Mouse (Mus musculus) hindbrain, embryonic 12.5 days (tissue): ENCODE results near the gene Fbxl8. TPM values are rescaled to one million over a fixed set of nuclear protein-coding genes. Genes with fewer than 3 reads are reported as not detected.

Experiments used
- ATAC-seq: fragments of 200-750 bp; cut with Nextera tagmentation; 2 replicates; pipeline ENCODE4 v1.8.0; 2017; ENCODE audit warnings: moderate TSS enrichment; ENCODE audit not compliant: low FRiP score
- H3K27ac ChIP-seq: fragments of 300-500 bp; sonication (generic); 2 replicates; pipeline ENCODE4 v1.5.1; 2016; ENCODE audit warnings: mild to moderate bottlenecking
- H3K27me3 ChIP-seq: fragments of 300-500 bp; sonication (generic); 2 replicates; pipeline ENCODE4 v1.6.1; 2016; ENCODE audit warnings: mild to moderate bottlenecking
- H3K36me3 ChIP-seq: fragments of 300-500 bp; sonication (generic); 2 replicates; pipeline ENCODE4 v1.6.1; 2016; ENCODE audit warnings: mild to moderate bottlenecking
- H3K4me1 ChIP-seq: fragments of 300-500 bp; sonication (generic); 2 replicates; pipeline ENCODE4 v1.6.1; 2016
- H3K4me2 ChIP-seq: fragments of 300-500 bp; sonication (generic); replicated peaks from 2 replicates; pipeline ENCODE4 v1.6.1; 2016; ENCODE audit warnings: mild to moderate bottlenecking
- H3K4me3 ChIP-seq: fragments of 300-500 bp; sonication (generic); 2 replicates; pipeline ENCODE4 v1.5.1; 2016; ENCODE audit warnings: mild to moderate bottlenecking
- H3K9ac ChIP-seq: fragments of 300-500 bp; sonication (generic); 2 replicates; pipeline ENCODE4 v1.6.1; 2016; ENCODE audit warnings: mild to moderate bottlenecking, moderate library complexity
- H3K9me3 ChIP-seq: fragments of 300-500 bp; sonication (generic); replicated peaks from 2 replicates; pipeline ENCODE4 v1.6.1; 2016; ENCODE audit warnings: mild to moderate bottlenecking
- WGBS: fragments of 180-500 bp; shearing (Covaris S2); methylation state at CpG from one replicate; pipeline ENCODE4 v1.1.7; 2016; 5-methylcytosine and 5-hydroxymethylcytosine counted together
- polyA plus RNA-seq: library from polyadenylated mRNA; unstranded; fragments of >200 nt; fragmentation: Nextera tagmentation; extraction: Ambion mirVana; gene quantifications from 2 replicates; pipeline ENCODE4 v1.2.1, GENCODE M21; 2016

Gene Fbxl8
- polyA plus RNA-seq, 1 experiment from 2014 or later, result 0.97 TPM

DNA sequence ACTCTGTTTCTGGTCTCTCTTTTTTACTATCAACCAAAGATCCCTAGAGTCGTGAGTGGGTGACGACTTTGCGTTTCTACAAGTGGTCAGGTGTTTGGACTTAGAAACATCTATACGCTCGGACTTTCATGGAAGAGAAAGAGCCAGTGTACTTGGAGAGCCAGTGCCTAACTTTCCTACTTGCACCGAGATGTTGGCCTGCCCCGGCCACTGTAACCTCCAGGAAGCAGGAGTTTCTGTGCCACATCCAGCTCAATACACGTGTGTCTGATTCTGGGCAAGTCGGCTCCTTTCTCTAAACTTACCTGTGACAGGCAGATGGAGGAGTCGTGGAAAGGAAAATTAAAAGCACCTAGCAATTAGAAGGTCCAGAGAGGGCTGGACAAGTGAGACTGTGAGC is 11.4 kb downstream of the Fbxl8 start, which contains the start of gene Nol3:
TSS of gene Nol3 (plus strand) at position 301 of the 400 bp plus-strand sequence.
- Histone ChIP-seq H3K4me1 (peaks cover 22% of the 10 kb centered on the region), H3K9ac (peak within 1 kb of the TSS; percentile 57), H3K4me2 (peak within 1 kb of the TSS; percentile 84), H3K4me3 (peak within 1 kb of the TSS; percentile 44), H3K9me3 (no peaks in the 10 kb centered on the region), H3K36me3 (0 out of 2 replicates have a peak, but pooled peaks cover 8% of the 10 kb centered on the region), H3K27me3 (peaks cover 99% of the 10 kb centered on the region), H3K27ac (no peak within 1 kb of the TSS)
- no peak for ATAC-seq
- WGBS, result 7% methylated on average over 10 of the region's 10 CpGs

DNA sequence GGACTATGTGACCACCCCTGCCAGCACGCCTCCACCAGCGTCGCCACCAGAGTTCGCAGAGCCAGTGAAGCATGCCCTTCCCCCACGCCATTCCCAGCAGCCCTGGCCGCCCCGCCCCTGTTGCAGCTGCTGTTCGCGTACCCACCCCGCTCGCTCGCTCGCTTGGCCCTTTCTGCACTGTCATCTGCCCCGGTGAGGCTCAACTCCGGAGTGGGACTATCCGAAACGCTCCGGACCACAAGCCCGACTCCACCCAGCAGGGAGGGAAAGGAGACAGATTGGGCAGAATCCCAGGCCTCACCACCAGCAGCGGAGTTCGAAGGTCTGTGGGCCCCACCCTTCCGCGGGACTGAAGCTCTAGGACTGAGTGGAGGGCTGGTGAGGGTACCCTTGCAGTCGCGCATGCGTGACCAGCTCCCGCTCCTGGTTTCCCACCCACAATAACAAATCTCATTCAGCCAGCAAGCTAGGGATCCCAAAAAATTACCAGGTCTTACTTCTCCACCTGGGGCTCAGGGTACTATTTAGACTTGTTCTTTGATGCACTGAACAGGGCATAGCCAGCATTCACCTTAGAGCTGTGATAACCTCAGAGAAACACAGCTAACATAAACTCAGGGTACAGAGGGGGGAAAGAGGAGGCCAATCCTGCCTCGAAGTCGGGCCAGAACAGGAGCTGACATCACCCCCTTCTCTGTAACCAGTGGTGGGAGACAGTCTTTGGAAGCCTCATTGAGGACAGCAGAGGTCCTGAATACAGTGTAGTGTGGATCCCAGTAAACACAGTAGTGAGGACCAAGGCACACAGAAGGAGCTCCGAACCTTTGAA is 12.1 kb downstream of the Fbxl8 start:
- Histone ChIP-seq H3K4me1 (peaks cover 22% of the 10 kb centered on the region), H3K36me3 (peaks cover 10% of the 10 kb centered on the region; the same call in 1 of the 2 replicates), H3K27ac (no peak overlapping the region), H3K9me3 (no peaks in the 10 kb centered on the region), H3K9ac (peak overlapping the region; percentile 57), H3K4me3 (peak overlapping the region; percentile 44), H3K4me2 (peak overlapping the region; percentile 84), H3K27me3 (peaks cover 97% of the 10 kb centered on the region)
- ATAC-seq, result peak; percentile 73
- 3% methylated on average over 30 of the region's 30 CpGs for WGBS

DNA sequence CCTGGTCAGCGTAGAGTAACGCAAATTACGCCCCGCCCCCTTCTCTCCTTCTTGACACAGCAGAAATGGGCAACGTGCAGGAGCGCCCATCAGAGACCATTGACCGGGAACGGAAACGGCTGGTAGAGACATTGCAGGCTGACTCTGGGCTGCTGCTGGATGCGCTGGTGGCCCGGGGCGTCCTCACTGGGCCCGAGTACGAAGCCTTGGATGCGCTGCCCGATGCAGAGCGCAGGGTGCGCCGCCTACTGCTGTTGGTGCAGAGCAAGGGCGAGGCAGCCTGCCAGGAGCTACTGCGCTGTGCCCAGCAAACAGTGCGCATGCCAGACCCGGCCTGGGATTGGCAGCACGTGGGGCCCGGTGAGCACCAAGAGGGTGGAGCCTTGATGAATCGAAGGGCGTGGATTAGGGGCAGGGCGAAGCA is 14.5 kb downstream of the Fbxl8 start:
- H3K36me3 ChIP-seq, result peaks cover 34% of the 10 kb centered on the region
- WGBS, result 4% methylated on average over 28 of the region's 28 CpGs
- H3K4me3 ChIP-seq, result 0 out of 2 replicates have a peak overlapping the region, but pooled peaks have one; percentile 13
- H3K27ac ChIP-seq, result no peak overlapping the region
- peaks cover 82% of the 10 kb centered on the region for H3K27me3 ChIP-seq
- peak overlapping the region; percentile 40 for H3K4me2 ChIP-seq
- H3K9me3 ChIP-seq, result no peaks in the 10 kb centered on the region
- H3K9ac ChIP-seq, result no peak overlapping the region
- H3K4me1 ChIP-seq, result peaks cover 22% of the 10 kb centered on the region
- peak; percentile 39 for ATAC-seq

DNA sequence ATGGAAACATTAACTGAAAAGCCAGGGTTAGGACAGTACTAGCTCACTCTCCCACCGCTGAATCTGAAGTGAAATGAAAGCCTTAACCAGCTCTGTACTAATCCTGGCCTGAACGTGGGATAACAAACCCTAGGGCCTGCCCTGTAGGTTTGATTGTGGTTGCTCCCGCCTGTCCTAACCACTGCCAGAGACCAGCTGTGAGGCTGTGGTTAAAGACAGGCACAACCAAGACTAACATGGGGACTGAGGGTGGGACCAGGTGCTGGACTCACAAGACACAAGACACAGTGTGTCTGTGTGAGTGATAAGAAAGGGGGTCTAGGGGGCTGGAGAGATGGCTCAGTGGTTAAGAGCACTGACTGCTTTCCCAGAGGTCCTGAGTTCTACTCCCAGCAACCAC is 16.1 kb downstream of the Fbxl8 start:
- Histone ChIP-seq H3K4me3 (no peak overlapping the region), H3K27me3 (peaks cover 69% of the 10 kb centered on the region), H3K9me3 (no peaks in the 10 kb centered on the region), H3K4me1 (peaks cover 24% of the 10 kb centered on the region), H3K27ac (no peak overlapping the region), H3K4me2 (no peak overlapping the region), H3K9ac (no peak overlapping the region), H3K36me3 (peaks cover 46% of the 10 kb centered on the region)
- 65% methylated on average over 3 of the region's 3 CpGs for WGBS
- no peak for ATAC-seq

DNA sequence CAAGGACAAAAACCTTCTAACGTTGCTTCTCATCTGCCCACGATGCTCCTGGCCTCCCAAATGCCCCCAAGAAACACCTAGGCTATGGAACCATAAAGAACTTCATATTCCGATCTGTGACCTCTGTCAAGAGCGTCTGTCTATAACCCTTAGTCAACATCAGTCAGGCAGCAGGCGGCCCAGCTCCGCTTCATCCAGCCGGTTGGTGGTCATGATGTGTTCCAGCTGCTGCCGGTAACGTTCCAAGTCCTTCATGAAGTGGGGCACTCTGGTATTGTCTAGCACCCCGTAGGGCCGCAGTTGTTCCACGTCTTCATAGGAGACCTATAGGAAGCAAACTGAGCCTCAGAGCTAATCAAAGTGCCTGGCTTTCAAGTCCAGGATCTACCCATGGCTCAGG is 17.4 kb downstream of the Fbxl8 start:
- Histone ChIP-seq H3K36me3 (peaks cover 47% of the 10 kb centered on the region), H3K9me3 (no peaks in the 10 kb centered on the region), H3K27me3 (peaks cover 57% of the 10 kb centered on the region), H3K9ac (no peak overlapping the region), H3K4me3 (no peak overlapping the region), H3K4me2 (no peak overlapping the region), H3K27ac (no peak overlapping the region), H3K4me1 (peaks cover 24% of the 10 kb centered on the region)
- no peak for ATAC-seq
- 89% methylated on average over 12 of the region's 12 CpGs for WGBS

DNA sequence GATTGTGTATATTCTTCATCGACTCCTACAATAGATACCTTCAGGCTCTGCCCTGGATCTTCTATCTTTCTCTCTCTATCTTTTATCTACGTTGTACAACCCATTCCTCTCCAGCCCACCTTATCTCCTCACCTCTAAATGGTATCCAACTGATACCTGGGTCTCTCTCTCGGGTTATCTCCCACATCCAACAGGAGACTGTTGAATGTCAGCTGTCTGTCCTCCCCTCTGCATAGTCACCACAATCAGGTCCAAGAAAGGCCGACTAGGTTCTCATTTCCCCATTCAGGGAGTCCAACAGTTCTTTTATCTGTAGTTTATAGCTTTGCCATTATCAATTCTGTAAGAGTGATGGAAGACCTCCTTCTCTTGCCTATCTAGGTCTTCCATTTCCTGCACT is 17.8 kb downstream of the Fbxl8 start:
- Histone ChIP-seq H3K9me3 (no peaks in the 10 kb centered on the region), H3K4me2 (no peak overlapping the region), H3K4me3 (no peak overlapping the region), H3K36me3 (peaks cover 47% of the 10 kb centered on the region), H3K4me1 (peaks cover 26% of the 10 kb centered on the region), H3K27ac (no peak overlapping the region), H3K27me3 (peaks cover 53% of the 10 kb centered on the region), H3K9ac (no peak overlapping the region)
- no peak for ATAC-seq
- 86% methylated on average over 4 of the region's 4 CpGs for WGBS

DNA sequence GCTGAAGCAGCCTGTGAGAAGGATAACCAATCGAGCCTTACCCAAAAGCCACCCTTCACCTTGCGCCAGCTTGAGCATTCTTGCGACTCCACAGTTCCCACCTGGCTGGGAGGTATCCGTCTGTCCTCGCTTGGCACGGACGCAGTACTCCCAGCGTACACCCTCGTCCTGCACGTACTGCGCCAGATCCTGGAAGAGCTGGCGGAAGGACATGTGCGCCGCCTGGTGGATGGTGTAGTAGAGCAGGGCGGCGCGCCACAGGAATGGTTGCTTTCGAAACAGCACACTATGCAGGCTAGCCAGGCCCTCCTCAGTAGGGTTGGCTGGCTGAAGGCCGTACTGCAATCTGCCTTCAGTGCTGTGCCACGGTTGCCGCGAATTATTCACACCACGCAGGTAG is 18.6 kb downstream of the Fbxl8 start:
- H3K9me3 ChIP-seq, result no peaks in the 10 kb centered on the region
- H3K27me3 ChIP-seq, result peaks cover 45% of the 10 kb centered on the region
- H3K36me3 ChIP-seq, result peaks cover 47% of the 10 kb centered on the region
- H3K4me3 ChIP-seq, result no peak overlapping the region
- WGBS, result 21% methylated on average over 23 of the region's 23 CpGs
- ATAC-seq, result peak; percentile 27; the same call in 1 of the 2 replicates
- no peak overlapping the region for H3K9ac ChIP-seq
- no peak overlapping the region for H3K4me2 ChIP-seq
- no peak overlapping the region for H3K27ac ChIP-seq
- peaks cover 34% of the 10 kb centered on the region for H3K4me1 ChIP-seq

DNA sequence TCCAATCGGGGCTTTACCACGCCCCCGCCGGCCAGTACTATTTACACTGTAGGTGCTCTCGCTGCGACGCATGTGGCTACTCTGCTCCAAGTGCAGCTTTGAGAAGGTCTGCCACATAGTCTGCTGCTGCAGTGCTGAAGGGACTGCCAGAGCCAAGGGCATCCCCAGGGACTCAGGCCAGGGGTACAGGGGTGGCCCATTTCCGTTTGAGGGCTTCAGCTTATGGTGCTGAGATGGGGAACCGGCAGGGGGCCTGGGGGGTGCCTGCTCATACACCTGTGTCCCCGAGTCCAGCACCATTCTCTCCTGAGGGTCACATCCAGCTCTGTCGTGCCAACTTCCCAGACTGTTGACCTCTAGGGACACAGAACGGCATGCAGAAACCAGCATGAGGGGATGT is 21.1 kb downstream of the Fbxl8 start:
- H3K27ac ChIP-seq, result no peak overlapping the region
- 34% methylated on average over 12 of the region's 12 CpGs for WGBS
- peak overlapping the region; percentile 81; the same call in 1 of the 2 replicates for H3K4me2 ChIP-seq
- H3K36me3 ChIP-seq, result peaks cover 41% of the 10 kb centered on the region
- peaks cover 46% of the 10 kb centered on the region for H3K4me1 ChIP-seq
- peaks cover 28% of the 10 kb centered on the region for H3K27me3 ChIP-seq
- H3K9ac ChIP-seq, result no peak overlapping the region
- no peak overlapping the region for H3K4me3 ChIP-seq
- ATAC-seq, result no peak
- no peaks in the 10 kb centered on the region for H3K9me3 ChIP-seq

DNA sequence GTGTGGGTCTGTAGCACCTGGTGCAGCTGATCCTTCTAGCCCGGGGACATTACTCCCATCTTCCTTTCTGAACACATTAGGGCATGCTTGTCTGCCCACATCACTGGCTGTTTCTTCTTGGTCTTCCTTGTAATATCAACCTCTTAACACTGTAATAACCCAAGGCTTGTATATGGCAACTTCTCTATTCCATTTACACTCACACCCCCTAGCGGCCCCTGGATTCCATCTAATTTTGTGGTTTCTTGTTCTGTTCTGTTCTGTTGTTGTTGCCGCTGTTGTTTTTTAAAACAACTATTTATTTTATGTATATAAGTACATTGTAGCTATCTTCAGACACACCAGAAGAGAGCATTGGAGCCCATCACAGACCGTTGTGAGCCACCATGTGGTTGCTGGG is 22.5 kb downstream of the Fbxl8 start:
- Histone ChIP-seq H3K4me3 (no peak overlapping the region), H3K9me3 (no peaks in the 10 kb centered on the region), H3K36me3 (peaks cover 33% of the 10 kb centered on the region), H3K9ac (no peak overlapping the region), H3K4me2 (peak overlapping the region; percentile 81), H3K27ac (no peak overlapping the region), H3K27me3 (peaks cover 19% of the 10 kb centered on the region), H3K4me1 (peaks cover 50% of the 10 kb centered on the region)
- WGBS, result 87% methylated on average over 4 of the region's 4 CpGs
- ATAC-seq, result no peak

DNA sequence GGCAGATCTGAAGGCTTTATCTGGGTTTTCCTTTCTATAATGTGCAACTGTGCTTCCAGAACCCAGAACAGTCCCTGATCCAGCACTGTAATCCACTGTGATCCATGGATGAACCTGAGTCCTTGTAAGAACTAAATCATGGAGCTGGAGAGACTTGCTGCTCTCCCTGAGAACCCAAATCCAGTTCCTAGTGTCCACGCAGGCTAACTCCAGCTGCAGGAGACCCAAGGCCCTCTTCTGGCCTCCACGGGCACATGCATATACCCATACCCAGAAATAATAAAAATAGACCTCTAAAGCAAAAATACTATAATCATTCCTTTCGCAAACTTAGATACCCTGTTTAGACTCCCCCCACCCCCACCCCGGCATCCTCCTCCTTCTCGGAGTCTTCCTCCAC is 23.8 kb downstream of the Fbxl8 start:
- Histone ChIP-seq H3K4me2 (peak overlapping the region; percentile 81), H3K4me3 (peak overlapping the region; percentile 48), H3K9me3 (no peaks in the 10 kb centered on the region), H3K27ac (no peak overlapping the region), H3K9ac (peak overlapping the region; percentile 60), H3K27me3 (peaks cover 26% of the 10 kb centered on the region), H3K4me1 (peaks cover 50% of the 10 kb centered on the region), H3K36me3 (peaks cover 19% of the 10 kb centered on the region)
- no peak for ATAC-seq
- WGBS, result 81% methylated on average over 5 of the region's 5 CpGs

DNA sequence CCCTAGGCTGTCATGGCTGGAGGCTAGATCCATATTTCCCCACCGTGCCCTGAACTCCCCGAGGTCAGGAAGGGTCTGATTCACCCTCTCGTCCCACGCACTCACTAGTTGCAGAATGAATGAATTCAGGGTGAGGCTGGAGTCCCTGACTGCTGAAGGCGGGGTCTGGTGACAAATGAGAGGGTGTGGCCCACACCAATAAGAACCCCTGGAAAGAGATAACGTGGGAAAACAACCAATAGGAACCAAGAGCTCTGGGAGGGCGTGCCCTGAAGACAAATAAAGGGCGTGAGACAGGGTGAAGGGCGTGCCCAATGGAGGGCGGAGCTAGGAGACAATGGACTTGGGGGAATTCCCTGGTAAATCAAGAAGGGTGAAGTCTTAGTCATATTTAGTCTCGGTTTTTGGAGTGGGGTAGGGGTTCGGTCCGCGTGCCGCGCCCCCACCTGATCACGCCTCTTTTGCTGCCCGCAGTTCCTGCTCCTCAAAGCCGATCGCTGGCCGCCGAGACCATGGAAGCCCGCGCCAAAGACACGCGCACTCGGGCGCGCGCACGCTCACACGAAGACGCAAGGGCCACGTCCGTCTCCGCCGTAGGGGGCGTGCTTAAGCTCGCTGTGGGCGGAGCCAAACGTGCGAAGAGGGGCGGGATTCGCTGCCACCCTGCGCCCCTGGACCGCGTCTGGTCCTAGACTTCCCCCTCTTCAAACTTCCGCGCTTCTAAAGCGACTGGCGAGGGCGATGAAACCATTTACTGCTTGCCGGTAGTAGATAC is 24.7 kb downstream of the Fbxl8 start:
- WGBS, result under 1% methylated on average over 53 of the region's 53 CpGs
- Histone ChIP-seq H3K36me3 (peaks cover 13% of the 10 kb centered on the region), H3K9ac (peak overlapping the region; percentile 60), H3K4me2 (peak overlapping the region; percentile 81), H3K4me3 (peak overlapping the region; percentile 48), H3K4me1 (peaks cover 50% of the 10 kb centered on the region), H3K9me3 (no peaks in the 10 kb centered on the region), H3K27ac (peak overlapping the region; percentile 92), H3K27me3 (peaks cover 31% of the 10 kb centered on the region)
- peak; percentile 94 for ATAC-seq

DNA sequence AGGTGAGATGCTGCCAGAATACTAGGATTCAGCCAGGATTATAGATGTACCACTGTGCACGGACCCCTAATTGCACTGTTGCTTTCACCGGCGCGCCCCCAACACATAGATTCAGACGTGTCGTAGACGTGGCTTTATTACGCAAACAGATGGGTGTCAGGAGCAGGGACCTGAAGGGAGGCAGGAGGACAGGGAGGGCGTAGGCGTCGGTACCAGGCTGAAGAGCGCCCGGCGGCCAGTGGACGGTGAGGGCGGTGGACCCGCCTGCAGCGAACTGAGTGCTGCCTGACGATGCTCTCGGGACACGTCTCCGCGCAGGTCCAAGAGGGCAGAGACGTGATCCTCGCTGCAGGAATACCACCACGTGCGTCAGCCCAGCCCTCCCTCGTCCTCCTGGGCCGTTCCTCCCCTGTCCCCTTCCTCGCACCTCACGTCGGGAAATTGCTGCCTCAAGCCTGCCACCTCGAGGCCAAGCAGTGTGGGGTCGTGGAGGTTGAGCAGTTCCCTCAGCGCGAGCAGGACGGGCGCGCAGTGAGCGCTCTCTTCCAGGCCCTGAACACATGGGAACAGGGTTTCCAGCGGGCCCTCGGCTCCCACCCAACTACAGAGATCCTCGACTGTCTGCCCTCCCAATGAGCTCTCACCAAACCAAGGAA is 25.5 kb downstream of the Fbxl8 start, which contains the start of gene 4931428F04Rik:
TSS of gene 4931428F04Rik (minus strand) at position 60 of the 656 bp plus-strand sequence.
- peaks cover 50% of the 10 kb centered on the region for H3K4me1 ChIP-seq
- 3% methylated on average over 39 of the region's 43 CpGs for WGBS

More for the DNA sequence above, 25.5 kb downstream of the Fbxl8 start, which contains the start of gene 4931428F04Rik:
- H3K4me2 ChIP-seq, result peak within 1 kb of the TSS; percentile 81
- ATAC-seq, result peak; percentile 20
- peaks cover 32% of the 10 kb centered on the region for H3K27me3 ChIP-seq
- peak within 1 kb of the TSS; percentile 60 for H3K9ac ChIP-seq
- H3K9me3 ChIP-seq, result no peaks in the 10 kb centered on the region
- H3K27ac ChIP-seq, result peak within 1 kb of the TSS; percentile 92
- H3K36me3 ChIP-seq, result peaks cover 7% of the 10 kb centered on the region
- H3K4me3 ChIP-seq, result peak within 1 kb of the TSS; percentile 48
